Mouse (Mus musculus) heart, embryonic 13.5 days (tissue): ENCODE measurements at regions not wholly inside any gene's neighbourhood (a gene's known extent, or its start where the extent isn't known, plus 50 kb on each side); places are given as distances from the start of the nearest gene placed in this dataset.

Source experiments
- ATAC-seq: fragments of 200-750 bp; cut with Nextera tagmentation; 2 replicates; pipeline ENCODE4 v1.8.0; 2017; ENCODE audit warnings: moderate TSS enrichment; ENCODE audit not compliant: insufficient number of reproducible peaks, low FRiP score, low TSS enrichment; ENCODE audit errors: extremely low read depth
- H3K27ac ChIP-seq: fragments of 300-500 bp; sonication (generic); replicated peaks from 2 replicates; pipeline ENCODE4 v1.5.1; 2015; ENCODE audit warnings: moderate library complexity, mild to moderate bottlenecking, inconsistent platforms
- H3K27me3 ChIP-seq: fragments of 300-500 bp; sonication (generic); replicated peaks from 2 replicates; pipeline ENCODE4 v1.6.1; 2015; ENCODE audit warnings: mild to moderate bottlenecking, inconsistent platforms
- H3K36me3 ChIP-seq: fragments of 300-500 bp; sonication (generic); 2 replicates; pipeline ENCODE4 v1.6.1; 2015; ENCODE audit warnings: mild to moderate bottlenecking, inconsistent platforms
- H3K4me1 ChIP-seq: fragments of 300-500 bp; sonication (generic); 2 replicates; pipeline ENCODE4 v1.6.1; 2015; ENCODE audit warnings: inconsistent platforms
- H3K4me2 ChIP-seq: fragments of 300-500 bp; sonication (generic); 2 replicates; pipeline ENCODE4 v1.6.1; 2015; ENCODE audit warnings: inconsistent platforms, mild to moderate bottlenecking, moderate library complexity
- H3K4me3 ChIP-seq: fragments of 300-500 bp; sonication (generic); 2 replicates; pipeline ENCODE4 v1.5.1; 2015; ENCODE audit warnings: moderate library complexity, mild to moderate bottlenecking, inconsistent platforms
- H3K9ac ChIP-seq: fragments of 300-500 bp; sonication (generic); 2 replicates; pipeline ENCODE4 v1.6.1; 2015; ENCODE audit warnings: inconsistent platforms, mild to moderate bottlenecking, moderate library complexity
- H3K9me3 ChIP-seq: fragments of 300-500 bp; sonication (generic); 2 replicates; pipeline ENCODE4 v1.6.1; 2016; ENCODE audit warnings: inconsistent platforms
- WGBS: fragments of 180-500 bp; shearing (Covaris S2); methylation state at CpG from one replicate; pipeline ENCODE4 v1.1.7; 2015; ENCODE audit warnings: mixed read lengths; 5-methylcytosine and 5-hydroxymethylcytosine counted together

DNA sequence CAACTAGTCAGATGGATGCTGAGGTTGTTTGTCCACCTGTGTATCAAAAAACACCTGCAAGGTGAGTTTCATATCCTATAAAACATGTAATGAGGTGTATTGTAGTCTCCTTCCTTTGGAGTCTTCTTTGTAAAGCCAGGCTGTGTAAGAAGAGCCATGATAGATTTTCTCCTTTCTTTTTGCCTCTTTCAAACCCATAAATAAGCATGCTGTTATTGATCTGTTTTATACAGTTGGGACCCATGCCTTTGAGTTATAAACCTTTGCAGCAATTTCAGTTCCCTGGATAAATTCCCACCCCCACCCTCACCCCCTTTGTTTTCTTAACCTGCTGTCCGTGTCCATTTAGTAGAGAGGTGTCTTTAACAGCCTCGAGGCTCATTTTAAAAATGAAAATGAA is 131.0 kb upstream of the Rgs17 start:
- no peak overlapping the region for H3K4me2 ChIP-seq
- H3K36me3 ChIP-seq = no peaks in the 10 kb centered on the region
- WGBS = 51% methylated on average over 2 of the region's 2 CpGs
- H3K4me1 ChIP-seq = no peaks in the 10 kb centered on the region
- no peak for ATAC-seq
- no peak overlapping the region for H3K4me3 ChIP-seq
- no peak overlapping the region for H3K27ac ChIP-seq
- no peaks in the 10 kb centered on the region for H3K27me3 ChIP-seq
- no peak overlapping the region for H3K9ac ChIP-seq
- H3K9me3 ChIP-seq = no peaks in the 10 kb centered on the region

DNA sequence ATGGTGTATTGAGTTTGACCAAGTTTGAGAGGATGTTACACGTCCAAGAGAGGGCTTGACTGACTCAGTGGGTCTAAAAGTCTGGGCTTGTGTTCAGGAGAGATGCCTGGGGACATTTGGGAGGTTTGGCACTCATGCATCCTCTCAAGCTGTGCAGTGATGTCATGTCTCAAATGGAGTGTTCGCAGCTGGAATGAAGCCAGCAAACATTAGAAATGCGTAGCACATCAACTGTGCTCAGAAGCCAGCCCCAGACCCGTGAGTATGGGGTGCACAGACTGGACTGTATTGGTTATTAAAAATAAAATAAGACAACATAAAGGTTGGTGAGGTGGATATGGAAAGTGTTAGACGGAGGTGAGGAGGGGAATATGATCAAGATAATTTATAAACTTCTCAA is 121.2 kb upstream of the Rgs17 start:
- Histone ChIP-seq H3K4me3 (no peak overlapping the region), H3K9me3 (no peaks in the 10 kb centered on the region), H3K9ac (no peak overlapping the region), H3K27ac (no peak overlapping the region), H3K27me3 (no peaks in the 10 kb centered on the region), H3K36me3 (no peaks in the 10 kb centered on the region), H3K4me1 (no peaks in the 10 kb centered on the region), H3K4me2 (no peak overlapping the region)
- 61% methylated on average over 5 of the region's 5 CpGs for WGBS
- no peak for ATAC-seq

DNA sequence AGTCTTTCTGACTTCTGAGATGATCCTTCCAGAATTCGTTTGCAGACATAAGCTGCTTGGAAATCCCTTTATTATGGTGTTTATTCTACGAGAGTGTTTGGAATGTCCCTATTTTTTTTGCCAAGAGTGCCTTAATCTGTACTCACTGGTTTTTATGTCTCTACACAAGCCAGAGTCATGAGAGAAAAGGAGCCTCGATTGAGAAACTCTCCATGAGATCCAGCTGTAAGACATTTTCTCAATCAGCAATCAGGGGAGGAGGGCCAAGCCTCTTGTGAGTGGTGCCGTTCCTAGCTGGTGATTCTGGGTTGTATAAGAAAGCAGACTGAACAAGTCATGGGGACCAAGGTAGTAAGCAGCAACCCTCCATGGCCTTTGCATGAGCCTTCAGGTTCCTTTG is 117.6 kb upstream of the Rgs17 start:
- no peak overlapping the region for H3K4me3 ChIP-seq
- no peak overlapping the region for H3K9ac ChIP-seq
- no peaks in the 10 kb centered on the region for H3K36me3 ChIP-seq
- no peak overlapping the region for H3K4me2 ChIP-seq
- peaks cover 4% of the 10 kb centered on the region; the same call in 1 of the 2 replicates for H3K4me1 ChIP-seq
- H3K27ac ChIP-seq = no peak overlapping the region
- no peak for ATAC-seq
- WGBS = 56% methylated on average over 4 of the region's 4 CpGs
- H3K27me3 ChIP-seq = no peaks in the 10 kb centered on the region
- no peaks in the 10 kb centered on the region for H3K9me3 ChIP-seq

DNA sequence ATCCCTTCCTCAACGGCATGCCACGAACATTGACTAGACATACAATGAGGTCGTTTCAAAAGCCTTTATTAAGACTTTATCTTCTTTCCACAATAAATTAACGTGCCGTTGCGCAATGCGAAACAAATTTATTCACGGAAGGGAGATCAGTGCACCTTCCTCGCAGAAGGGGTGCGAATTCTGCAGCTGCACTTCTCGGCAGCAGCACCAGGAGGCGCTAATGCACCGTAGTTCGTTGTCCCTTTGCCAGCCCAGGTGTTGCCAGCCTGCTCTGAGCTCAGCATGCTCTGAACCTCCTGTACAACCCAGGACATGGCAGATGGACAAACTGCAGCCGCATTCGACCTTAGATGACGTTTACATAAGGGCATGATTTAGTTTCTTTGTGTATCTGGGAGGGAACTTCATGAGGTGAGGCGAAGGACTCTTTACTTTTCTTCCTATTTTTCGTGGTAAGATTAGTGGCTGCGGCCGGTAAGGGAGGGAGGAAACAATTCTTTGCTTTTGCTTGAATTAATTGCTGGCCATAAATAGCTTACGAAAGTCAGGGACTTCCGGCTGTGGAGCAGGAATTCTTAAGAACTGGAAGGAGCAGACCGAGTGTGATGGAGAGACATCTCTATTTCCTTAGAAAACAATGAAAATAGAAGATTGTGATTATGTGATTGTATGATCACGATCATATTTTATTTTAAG is 113.7 kb upstream of the Rgs17 start:
- Histone ChIP-seq H3K4me2 (peak overlapping the region; percentile 44), H3K27ac (no peak overlapping the region), H3K4me3 (no peak overlapping the region), H3K36me3 (no peaks in the 10 kb centered on the region), H3K9ac (no peak overlapping the region), H3K9me3 (no peaks in the 10 kb centered on the region), H3K27me3 (no peaks in the 10 kb centered on the region), H3K4me1 (peaks cover 4% of the 10 kb centered on the region; the same call in 1 of the 2 replicates)
- WGBS = 25% methylated on average over 25 of the region's 25 CpGs
- ATAC-seq = no peak

DNA sequence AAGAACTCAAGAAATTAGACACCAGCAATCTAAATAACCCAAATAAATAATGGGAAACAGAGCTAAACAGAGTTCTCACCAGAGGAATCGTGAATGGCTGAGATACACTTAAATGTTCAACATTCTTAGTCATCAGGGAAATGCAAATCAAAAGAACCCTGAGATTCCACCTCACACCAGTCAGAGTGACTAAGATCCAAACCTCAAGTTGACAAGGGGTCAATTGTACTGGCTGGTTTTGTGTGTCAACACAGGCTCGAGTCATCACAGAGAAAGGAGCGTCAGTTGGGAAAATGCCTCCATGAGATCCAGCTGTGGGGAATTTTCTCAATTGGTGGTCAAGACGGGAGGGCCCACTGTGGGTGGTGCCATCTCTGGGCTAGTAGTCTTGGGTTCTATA is 110.3 kb upstream of the Rgs17 start:
- Histone ChIP-seq H3K9ac (no peak overlapping the region), H3K27me3 (no peaks in the 10 kb centered on the region), H3K4me3 (no peak overlapping the region), H3K36me3 (no peaks in the 10 kb centered on the region), H3K4me2 (no peak overlapping the region), H3K27ac (no peak overlapping the region), H3K9me3 (no peaks in the 10 kb centered on the region), H3K4me1 (peaks cover 4% of the 10 kb centered on the region; the same call in 1 of the 2 replicates)
- 73% methylated on average over 4 of the region's 4 CpGs for WGBS
- no peak for ATAC-seq

DNA sequence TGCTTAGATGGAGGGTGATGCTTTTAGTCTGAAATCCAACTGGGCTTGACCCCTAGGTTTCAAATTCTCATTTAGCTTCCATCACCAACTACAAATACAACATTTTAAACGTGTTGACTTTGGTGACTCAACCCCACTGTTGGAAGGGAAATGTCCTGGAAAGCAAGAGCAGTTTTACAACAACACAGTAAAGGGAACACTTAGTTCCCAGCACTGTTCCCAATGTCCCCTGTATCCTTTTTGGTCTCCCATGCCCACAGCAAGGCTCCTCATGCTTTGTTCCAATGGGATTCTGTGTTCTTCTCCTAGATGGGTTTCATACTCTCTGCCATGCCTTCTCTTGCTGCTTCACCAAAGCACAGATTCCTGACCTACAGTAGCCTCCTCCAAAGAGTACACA is 105.4 kb upstream of the Rgs17 start:
- no peaks in the 10 kb centered on the region for H3K27me3 ChIP-seq
- H3K36me3 ChIP-seq = no peaks in the 10 kb centered on the region
- 35% methylated on average over 1 of the region's 1 CpGs for WGBS
- H3K9me3 ChIP-seq = no peaks in the 10 kb centered on the region; the same call in 1 of the 2 replicates
- no peaks in the 10 kb centered on the region for H3K4me1 ChIP-seq
- H3K27ac ChIP-seq = no peak overlapping the region
- no peak for ATAC-seq
- H3K4me3 ChIP-seq = no peak overlapping the region
- no peak overlapping the region for H3K4me2 ChIP-seq
- H3K9ac ChIP-seq = no peak overlapping the region

DNA sequence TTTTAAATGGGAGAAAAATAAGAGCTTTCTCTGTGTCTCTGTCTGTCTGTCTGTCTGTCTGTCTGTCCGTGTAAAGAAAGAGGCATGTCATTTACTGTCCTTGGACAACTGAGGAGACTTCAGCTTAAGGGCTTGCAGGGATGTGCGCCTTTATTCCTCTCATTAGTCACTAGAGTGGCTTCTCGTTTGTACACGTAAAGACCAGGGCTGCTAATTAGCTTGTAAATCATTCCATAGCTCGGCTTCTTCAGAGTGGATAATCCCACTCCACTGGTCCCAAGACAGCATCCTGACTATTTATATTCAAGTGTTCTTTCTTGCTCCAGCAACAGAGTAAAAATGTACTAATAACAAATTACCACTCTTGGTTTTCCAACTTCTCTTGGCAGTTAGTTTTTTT is 104.1 kb upstream of the Rgs17 start:
- H3K4me2 ChIP-seq = no peak overlapping the region
- H3K27me3 ChIP-seq = no peaks in the 10 kb centered on the region
- H3K9ac ChIP-seq = no peak overlapping the region
- H3K4me1 ChIP-seq = peaks cover 4% of the 10 kb centered on the region
- H3K4me3 ChIP-seq = no peak overlapping the region
- H3K9me3 ChIP-seq = no peaks in the 10 kb centered on the region; the same call in 1 of the 2 replicates
- ATAC-seq = no peak
- no peaks in the 10 kb centered on the region for H3K36me3 ChIP-seq
- no peak overlapping the region for H3K27ac ChIP-seq
- WGBS = 75% methylated on average over 5 of the region's 5 CpGs

DNA sequence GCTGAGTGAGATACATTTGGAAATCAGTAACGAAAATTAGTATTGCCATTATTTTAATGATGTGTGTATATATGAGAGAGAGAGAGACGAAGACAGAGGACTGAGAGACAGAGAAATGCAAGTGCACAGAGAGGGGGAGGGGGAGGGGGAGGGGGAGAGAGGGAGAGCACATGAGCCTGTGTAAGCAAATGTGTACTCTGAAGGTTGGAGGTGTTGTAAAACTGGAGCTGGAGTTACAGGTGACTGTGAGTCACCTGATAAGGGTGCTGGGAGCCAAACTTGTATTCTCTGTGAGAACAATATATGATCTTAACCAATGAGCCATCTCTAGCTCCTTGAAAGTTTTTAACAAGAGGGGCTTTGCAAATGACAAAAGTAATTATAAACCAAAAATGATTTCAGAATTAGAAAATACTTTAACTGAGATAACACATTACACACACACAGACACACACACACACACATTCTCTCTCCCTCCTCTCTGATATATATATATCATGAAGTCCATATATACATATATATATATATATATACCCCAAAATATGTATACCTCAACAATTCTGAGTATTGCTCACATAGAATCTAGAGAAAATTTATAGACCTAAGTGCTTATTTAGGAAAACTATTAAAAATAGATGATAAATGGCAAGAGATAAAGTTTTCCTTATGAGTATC is 100.5 kb upstream of the Rgs17 start:
- WGBS = 70% methylated on average over 2 of the region's 2 CpGs
- Histone ChIP-seq H3K4me2 (no peak overlapping the region), H3K9ac (no peak overlapping the region), H3K27me3 (no peaks in the 10 kb centered on the region), H3K9me3 (no peaks in the 10 kb centered on the region; the same call in 1 of the 2 replicates), H3K36me3 (no peaks in the 10 kb centered on the region), H3K27ac (no peak overlapping the region), H3K4me1 (peaks cover 13% of the 10 kb centered on the region), H3K4me3 (no peak overlapping the region)
- no peak for ATAC-seq

DNA sequence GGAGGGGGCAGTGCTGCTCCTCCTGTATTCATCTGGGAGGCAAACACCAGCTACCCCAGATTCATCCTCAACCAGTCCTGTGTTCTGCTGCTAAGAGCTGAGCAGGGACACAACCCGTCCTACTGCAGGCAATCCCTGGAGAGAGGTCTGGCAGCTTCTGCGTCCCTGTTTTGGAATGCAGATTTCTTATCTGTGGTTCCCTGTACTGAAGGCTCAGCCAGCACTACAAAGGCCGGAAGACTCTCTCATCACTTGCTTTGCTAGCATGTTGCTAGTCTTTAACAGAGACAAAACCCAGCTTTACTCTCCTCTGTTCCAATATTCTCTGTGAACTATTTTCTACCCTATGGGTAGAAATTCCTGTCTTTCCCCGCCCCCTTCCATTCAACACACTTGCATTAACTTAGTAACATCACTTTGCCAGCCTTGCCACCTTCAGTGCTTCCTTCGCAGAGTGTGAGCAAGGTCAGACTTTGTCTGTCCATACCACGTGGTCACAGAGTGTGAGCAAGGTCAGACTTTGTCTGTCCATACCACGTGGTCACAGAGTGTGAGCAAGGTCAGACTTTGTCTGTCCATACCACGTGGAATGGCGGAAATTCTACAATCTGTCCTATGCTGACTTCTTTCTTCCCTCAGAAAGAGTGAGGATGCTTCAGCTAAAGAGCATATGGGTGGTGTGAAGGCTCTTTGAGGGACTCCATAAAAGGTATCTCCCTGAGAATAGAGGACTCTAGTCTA is 98.9 kb upstream of the Rgs17 start:
- Histone ChIP-seq H3K27me3 (no peaks in the 10 kb centered on the region), H3K9ac (no peak overlapping the region), H3K9me3 (no peaks in the 10 kb centered on the region; the same call in 1 of the 2 replicates), H3K27ac (no peak overlapping the region), H3K4me3 (no peak overlapping the region), H3K4me1 (peaks cover 13% of the 10 kb centered on the region), H3K4me2 (no peak overlapping the region), H3K36me3 (no peaks in the 10 kb centered on the region)
- WGBS = 24% methylated on average over 9 of the region's 9 CpGs
- ATAC-seq = no peak

DNA sequence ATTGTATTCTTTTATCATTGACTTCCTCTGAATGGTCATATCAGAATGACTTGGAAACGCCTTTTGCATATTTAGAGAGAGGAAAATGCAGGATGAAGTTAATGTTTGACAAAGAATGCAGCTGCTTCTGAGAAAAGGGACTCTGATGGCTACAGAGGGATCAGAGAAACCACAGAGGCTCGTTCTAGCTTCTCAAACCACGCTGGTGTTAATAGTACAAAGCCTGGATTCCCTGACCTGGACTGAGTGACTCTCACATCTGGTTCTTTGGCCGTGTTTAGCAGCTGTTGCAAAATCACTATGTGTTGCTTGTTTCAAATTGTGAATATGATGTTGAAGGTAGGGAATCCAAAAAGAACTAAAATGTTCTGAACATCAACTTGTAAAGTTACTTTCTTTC is 91.5 kb upstream of the Rgs17 start:
- H3K4me1 ChIP-seq = peaks cover 11% of the 10 kb centered on the region
- no peak overlapping the region for H3K9ac ChIP-seq
- H3K9me3 ChIP-seq = no peaks in the 10 kb centered on the region
- H3K4me2 ChIP-seq = no peak overlapping the region
- ATAC-seq = no peak
- no peaks in the 10 kb centered on the region for H3K27me3 ChIP-seq
- H3K36me3 ChIP-seq = no peaks in the 10 kb centered on the region
- H3K4me3 ChIP-seq = no peak overlapping the region
- no peak overlapping the region for H3K27ac ChIP-seq
- WGBS = 58% methylated on average over 4 of the region's 4 CpGs

DNA sequence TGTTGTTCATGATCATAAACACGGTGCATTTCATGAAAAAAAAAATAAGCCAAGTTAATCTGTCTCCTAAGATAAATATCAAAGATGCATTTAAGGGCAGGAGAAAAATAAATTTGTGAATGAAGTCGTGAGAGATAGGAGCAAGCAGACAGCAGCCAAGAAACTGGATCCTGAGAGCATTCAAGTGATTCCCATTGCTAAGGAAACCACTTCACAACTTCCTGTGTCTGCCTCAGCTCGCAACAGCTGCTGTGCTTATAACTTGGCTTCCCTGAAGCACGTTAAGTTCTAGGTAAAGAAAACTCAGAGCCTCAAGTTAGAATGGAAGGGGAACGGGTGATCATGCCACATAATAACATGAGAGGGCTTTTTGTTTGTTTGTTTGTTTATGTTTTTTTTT is 89.3 kb upstream of the Rgs17 start:
- no peaks in the 10 kb centered on the region for H3K36me3 ChIP-seq
- no peak overlapping the region for H3K27ac ChIP-seq
- WGBS = 50% methylated on average over 5 of the region's 5 CpGs
- no peak overlapping the region for H3K4me2 ChIP-seq
- no peaks in the 10 kb centered on the region for H3K27me3 ChIP-seq
- no peak overlapping the region for H3K4me3 ChIP-seq
- no peak overlapping the region for H3K9ac ChIP-seq
- no peaks in the 10 kb centered on the region for H3K9me3 ChIP-seq
- no peak for ATAC-seq
- peaks cover 11% of the 10 kb centered on the region for H3K4me1 ChIP-seq
